Mouse (Mus musculus): ENCODE results near the gene Ywhae.

- no peak for TF ChIP-seq ZNF384 (IDR thresholded peaks at IDR 0.05; ENCODE audit: low read depth, low read length)
- no peak for TF ChIP-seq ZC3H11A (IDR thresholded peaks at IDR 0.05; ENCODE audit: borderline replicate concordance, low read depth, low read length)
- TF ChIP-seq MAFK (IDR thresholded peaks at IDR 0.05; ENCODE audit: insufficient read depth, low read depth, low read length), result no peak
Measured at GRCm38 (mm10) chr11:75792535-75792934, 59.9 kb downstream of the Ywhae start.

All from ES-E14 (cell line).